Mouse (Mus musculus) heart, postnatal 0 days (tissue): ENCODE data around the gene Xxylt1. TPM values are rescaled to one million over a fixed set of nuclear protein-coding genes. Genes with fewer than 3 reads are reported as not detected.
A peak's percentile ranks its signal among the peaks of the same experiment; 100 is the strongest.

Experiments used
- ATAC-seq: fragments of 200-750 bp; cut with Nextera tagmentation; 2 replicates; pipeline ENCODE4 v1.8.0; 2017; ENCODE audit warnings: low read depth, moderate number of reproducible peaks, moderate library complexity; ENCODE audit not compliant: insufficient read depth
- DNase-seq: peaks from one replicate; pipeline ENCODE4 v3.0.0-alpha.2; 2016; ENCODE audit warnings: low spot score
- H3K27ac ChIP-seq: fragments of 300-500 bp; sonication (generic); 2 replicates; pipeline ENCODE4 v1.5.1; 2014; ENCODE audit warnings: low read depth, mild to moderate bottlenecking
- H3K27me3 ChIP-seq: fragments of 300-500 bp; sonication (generic); 2 replicates; pipeline ENCODE4 v1.6.1; 2014; ENCODE audit warnings: low read length, mixed read lengths; ENCODE audit not compliant: control insufficient read depth, insufficient read depth
- H3K36me3 ChIP-seq: fragments of 300-500 bp; sonication (generic); replicated peaks from 2 replicates; pipeline ENCODE4 v1.6.1; 2014; ENCODE audit warnings: low read length, mixed read lengths; ENCODE audit not compliant: control insufficient read depth, insufficient read depth
- H3K4me1 ChIP-seq: fragments of 300-500 bp; sonication (generic); 2 replicates; pipeline ENCODE4 v1.6.1; 2014; ENCODE audit warnings: antibody characterized with exemption; ENCODE audit not compliant: control insufficient read depth, insufficient read depth
- H3K4me2 ChIP-seq: fragments of 300-500 bp; sonication (generic); 2 replicates; pipeline ENCODE4 v1.6.1; 2014; ENCODE audit warnings: low read depth, mild to moderate bottlenecking, low read length, moderate library complexity
- H3K4me3 ChIP-seq: fragments of 300-500 bp; sonication (generic); 2 replicates; pipeline ENCODE4 v1.5.1; 2014; ENCODE audit warnings: low read depth, low read length
- H3K9ac ChIP-seq: fragments of 300-500 bp; sonication (generic); replicated peaks from 2 replicates; pipeline ENCODE4 v1.6.1; 2014; ENCODE audit warnings: low read depth, low read length, mixed read lengths
- H3K9me3 ChIP-seq: fragments of 300-500 bp; sonication (generic); replicated peaks from 2 replicates; pipeline ENCODE4 v1.6.1; 2016; ENCODE audit warnings: low read length; ENCODE audit not compliant: control insufficient read depth
- CTCF ChIP-seq: IDR thresholded peaks from 2 replicates; pipeline ENCODE4 v1.5.1; 2016; ENCODE audit warnings: antibody characterized with exemption, control low read depth, low read depth
- EP300 ChIP-seq: IDR thresholded peaks from 2 replicates; pipeline ENCODE4 v1.6.1; 2016; ENCODE audit warnings: antibody characterized with exemption, low read depth
- WGBS: fragments of 180-500 bp; shearing (Covaris S2); extraction: QIAGEN DNeasy Blood & Tissue Kit; methylation state at CpG from one replicate; pipeline ENCODE4 v1.1.7; 2014; 5-methylcytosine and 5-hydroxymethylcytosine counted together
- polyA plus RNA-seq: library from polyadenylated mRNA; unstranded; fragments of >200 nt; fragmentation: Nextera tagmentation; extraction: Ambion mirVana; gene quantifications from 2 replicates; pipeline ENCODE4 v1.2.1, GENCODE M21; 2015
- total RNA-seq: library from RNA; depleted of rRNA; stranded (reverse); fragments of >200 nt; gene quantifications from 2 replicates; pipeline ENCODE4 v1.2.3, GENCODE M21; 2014; ENCODE audit warnings: low replicate concordance

The Xxylt1 gene
- total and polyA plus RNA-seq, 2 experiments from 2014 or later: 5.9 to 16.2 TPM

- H3K9me3 ChIP-seq: no peaks in the 10 kb centered on the region
- H3K4me2 ChIP-seq: no peak overlapping the region
- peaks cover 10% of the 10 kb centered on the region for H3K4me1 ChIP-seq
- 89% methylated on average over 11 of the region's 11 CpGs for WGBS
- H3K9ac ChIP-seq: no peak overlapping the region
- no peaks in the 10 kb centered on the region for H3K36me3 ChIP-seq
- DNase-seq (no peak), ATAC-seq (no peak)
- no peak overlapping the region for H3K27ac ChIP-seq
- H3K4me3 ChIP-seq: no peak overlapping the region
- H3K27me3 ChIP-seq: no peaks in the 10 kb centered on the region
- TF ChIP-seq CTCF: no peak
Measured at GRCm38 (mm10) chr16:30979905-30980304, 101.3 kb downstream of the Xxylt1 start.

- H3K4me2 ChIP-seq: no peak overlapping the region
- no peak overlapping the region for H3K9ac ChIP-seq
- DNase-seq: no peak
- 50% methylated on average over 6 of the region's 6 CpGs for WGBS
- no peak for TF ChIP-seq CTCF
- TF ChIP-seq EP300: no peak
- H3K4me1 ChIP-seq: peaks cover 20% of the 10 kb centered on the region
- no peak overlapping the region for H3K27ac ChIP-seq
- H3K4me3 ChIP-seq: no peak overlapping the region
- no peaks in the 10 kb centered on the region for H3K9me3 ChIP-seq
- no peak for ATAC-seq
- H3K27me3 ChIP-seq: no peaks in the 10 kb centered on the region
- no peaks in the 10 kb centered on the region for H3K36me3 ChIP-seq
Measured at GRCm38 (mm10) chr16:30977728-30978127, 103.5 kb downstream of the Xxylt1 start.

DNA sequence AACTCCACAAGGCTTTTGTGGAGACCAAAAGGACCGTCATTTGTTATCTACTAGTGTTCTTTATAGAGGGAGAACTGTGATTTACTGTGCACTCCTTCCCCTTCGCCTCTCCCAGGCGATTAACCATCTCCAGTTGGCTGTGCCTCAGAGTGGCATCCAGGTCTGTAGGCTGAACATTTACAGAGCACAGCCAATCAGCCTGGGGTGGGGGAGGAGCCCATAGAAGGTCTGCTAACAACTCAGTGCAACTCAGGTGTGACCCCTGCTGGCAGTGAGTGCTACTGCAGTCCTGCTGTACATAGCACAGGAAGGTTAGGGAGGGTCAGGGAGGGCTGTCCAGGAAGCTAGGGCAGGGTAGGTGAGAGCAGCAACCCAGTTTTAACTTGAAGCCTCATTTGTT, 104.0 kb downstream of the Xxylt1 start:
- WGBS: 2% methylated on average over 3 of the region's 3 CpGs
- Histone ChIP-seq H3K36me3 (no peaks in the 10 kb centered on the region), H3K4me1 (peaks cover 25% of the 10 kb centered on the region), H3K4me2 (no peak overlapping the region), H3K27me3 (no peaks in the 10 kb centered on the region), H3K4me3 (no peak overlapping the region), H3K9ac (no peak overlapping the region), H3K27ac (peak overlapping the region; percentile 37; the same call in 1 of the 2 replicates), H3K9me3 (no peaks in the 10 kb centered on the region)
- TF ChIP-seq CTCF: peak; percentile 100
- TF ChIP-seq EP300: no peak
- DNase-seq: peak; percentile 90
- ATAC-seq: peak; percentile 89

DNA sequence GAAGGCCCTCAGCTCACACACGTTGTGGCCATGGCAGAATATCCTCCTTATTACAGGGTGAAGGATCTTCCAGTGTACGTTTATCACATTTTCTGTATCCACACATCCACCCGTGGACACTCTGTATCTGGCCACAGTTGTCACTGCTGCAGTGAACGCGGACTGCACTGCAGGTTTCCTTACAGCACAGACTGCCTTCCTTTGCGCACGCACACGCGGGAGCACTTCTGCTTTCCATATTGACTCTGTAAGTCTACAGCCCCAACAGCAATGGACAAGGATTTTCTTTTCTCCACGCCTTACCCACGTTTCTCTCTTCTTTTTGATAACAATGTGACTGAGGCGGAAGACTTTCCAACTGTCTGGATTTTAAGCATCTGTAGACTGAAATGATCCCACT, 106.7 kb downstream of the Xxylt1 start:
- no peak for DNase-seq
- no peak overlapping the region for H3K4me3 ChIP-seq
- no peak for ATAC-seq
- H3K36me3 ChIP-seq: no peaks in the 10 kb centered on the region
- H3K9me3 ChIP-seq: no peaks in the 10 kb centered on the region
- no peak for TF ChIP-seq EP300
- no peak for TF ChIP-seq CTCF
- no peaks in the 10 kb centered on the region for H3K27me3 ChIP-seq
- H3K27ac ChIP-seq: no peak overlapping the region
- WGBS: 79% methylated on average over 12 of the region's 12 CpGs
- peaks cover 27% of the 10 kb centered on the region for H3K4me1 ChIP-seq
- no peak overlapping the region for H3K4me2 ChIP-seq
- H3K9ac ChIP-seq: no peak overlapping the region

DNA sequence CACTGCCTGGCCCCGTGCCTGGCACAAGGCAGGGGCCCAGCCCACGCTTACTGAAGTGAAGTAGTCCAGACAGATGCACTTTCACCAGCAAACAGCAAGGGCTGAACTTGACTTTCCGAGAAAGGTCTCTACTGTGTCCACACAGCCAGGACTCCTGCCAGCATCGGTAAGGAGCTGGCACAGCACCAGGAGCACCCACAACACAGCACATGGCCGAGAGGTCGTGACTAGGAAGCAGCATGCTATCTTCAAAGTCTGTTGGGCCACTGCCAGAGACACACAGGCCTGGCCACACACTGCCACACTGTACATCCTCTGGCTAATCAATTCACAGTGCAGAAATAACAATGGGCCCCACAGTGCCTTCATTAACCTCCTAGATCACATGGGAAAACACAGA, 107.8 kb downstream of the Xxylt1 start:
- DNase-seq (peak; percentile 66), ATAC-seq (peak; percentile 50)
- peak overlapping the region; percentile 71 for H3K27ac ChIP-seq
- H3K9me3 ChIP-seq: no peaks in the 10 kb centered on the region
- no peak overlapping the region for H3K4me3 ChIP-seq
- WGBS: 11% methylated on average over 6 of the region's 6 CpGs
- H3K9ac ChIP-seq: no peak overlapping the region
- no peaks in the 10 kb centered on the region for H3K27me3 ChIP-seq
- H3K4me1 ChIP-seq: peaks cover 33% of the 10 kb centered on the region
- H3K4me2 ChIP-seq: no peak overlapping the region
- H3K36me3 ChIP-seq: no peaks in the 10 kb centered on the region
- TF ChIP-seq EP300 (peak; percentile 40; the same call in 1 of the 2 replicates), CTCF (no peak; the same call in 1 of the 2 replicates)

- DNase-seq: peak; percentile 51
Measured at GRCm38 (mm10) chr16:30971950-30972541, 109.2 kb downstream of the Xxylt1 start.

More at GRCm38 (mm10) chr16:30971950-30972541, 109.2 kb downstream of the Xxylt1 start:
- H3K27ac ChIP-seq: peak overlapping the region; percentile 14; the same call in 1 of the 2 replicates
- no peaks in the 10 kb centered on the region for H3K27me3 ChIP-seq
- H3K36me3 ChIP-seq: no peaks in the 10 kb centered on the region
- peaks cover 33% of the 10 kb centered on the region for H3K4me1 ChIP-seq
- no peak overlapping the region for H3K4me2 ChIP-seq
- H3K4me3 ChIP-seq: no peak overlapping the region
- no peak overlapping the region for H3K9ac ChIP-seq
- H3K9me3 ChIP-seq: no peaks in the 10 kb centered on the region
- TF ChIP-seq CTCF (no peak), EP300 (no peak)
- ATAC-seq: no peak
- WGBS: 72% methylated on average over 18 of the region's 18 CpGs
